Mouse (Mus musculus) ES-Bruce4 (cell line): ENCODE measurements at regions not wholly inside any gene's neighbourhood (a gene's known extent, or its start where the extent isn't known, plus 50 kb on each side); places are given as distances from the start of the nearest gene placed in this dataset.

Experiments used
- H3K27ac ChIP-seq: 2 replicates; pipeline ENCODE4 v1.5.1; 2012; ENCODE audit warnings: low read length, inconsistent platforms; ENCODE audit not compliant: insufficient read depth
- H3K27me3 ChIP-seq: 2 replicates; pipeline ENCODE4 v1.6.1; 2012; ENCODE audit warnings: mild to moderate bottlenecking, low read length, inconsistent platforms; ENCODE audit not compliant: control insufficient read depth, poor library complexity, insufficient read depth, severe bottlenecking
- H3K36me3 ChIP-seq: 2 replicates; pipeline ENCODE4 v1.6.1; 2012; ENCODE audit warnings: inconsistent platforms, mild to moderate bottlenecking, low read length, moderate library complexity; ENCODE audit not compliant: control insufficient read depth, poor library complexity, insufficient read depth, severe bottlenecking
- H3K4me1 ChIP-seq: one replicate; pipeline ENCODE4 v1.8.1; 2011; ENCODE audit warnings: low read length; ENCODE audit not compliant: control insufficient read depth, insufficient read depth
- H3K4me3 ChIP-seq: 2 replicates; pipeline ENCODE4 v1.5.1; 2011; ENCODE audit warnings: low read depth, mild to moderate bottlenecking, low read length
- H3K9ac ChIP-seq: 2 replicates; pipeline ENCODE4 v1.6.1; 2012; ENCODE audit warnings: low read depth, mild to moderate bottlenecking, inconsistent platforms; ENCODE audit not compliant: poor library complexity, severe bottlenecking
- H3K9me3 ChIP-seq: replicated peaks from 2 replicates; pipeline ENCODE4 v1.6.1; 2012; ENCODE audit warnings: mild to moderate bottlenecking, low read length, inconsistent platforms; ENCODE audit not compliant: control insufficient read depth, poor library complexity, insufficient read depth, severe bottlenecking
- CTCF ChIP-seq: IDR thresholded peaks from one replicate; pipeline ENCODE4 v1.8.1; 2011; ENCODE audit warnings: low read depth, low read length
- EP300 ChIP-seq: IDR thresholded peaks from 2 replicates; pipeline ENCODE4 v1.6.1; 2011; ENCODE audit warnings: low read depth, low read length; ENCODE audit not compliant: insufficient read depth
- POLR2A ChIP-seq: IDR thresholded peaks from one replicate; pipeline ENCODE4 v1.8.1; 2011; ENCODE audit warnings: low read length; ENCODE audit not compliant: insufficient read depth

DNA sequence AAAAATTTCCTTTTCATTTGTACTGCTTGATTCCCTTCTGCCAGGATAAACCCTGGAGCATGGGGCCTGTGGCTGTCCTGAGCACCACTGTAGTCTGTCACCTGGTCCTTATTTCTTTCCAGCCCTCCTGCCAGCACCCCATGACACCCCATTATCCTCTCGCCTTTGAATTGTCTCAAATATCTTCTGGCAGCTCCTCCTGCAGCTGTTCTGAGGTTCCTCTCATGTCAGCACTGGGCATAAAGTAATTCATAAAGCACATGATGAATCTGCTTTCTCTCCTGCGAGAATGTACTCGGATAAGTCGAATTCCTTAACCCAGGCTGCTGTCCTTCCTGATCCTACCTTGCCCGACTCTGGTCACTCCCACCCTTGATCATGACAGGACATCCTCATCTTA lies 195.1 kb downstream of the Sec61b start:
- no peaks in the 10 kb centered on the region for H3K4me1 ChIP-seq
- H3K4me3 ChIP-seq, result no peak overlapping the region
- no peak overlapping the region for H3K9ac ChIP-seq
- H3K36me3 ChIP-seq, result no peaks in the 10 kb centered on the region
- no peaks in the 10 kb centered on the region for H3K27me3 ChIP-seq
- H3K9me3 ChIP-seq, result no peaks in the 10 kb centered on the region
- H3K27ac ChIP-seq, result no peak overlapping the region
- TF ChIP-seq CTCF, result no peak
- TF ChIP-seq POLR2A, result no peak
- no peak for TF ChIP-seq EP300

DNA sequence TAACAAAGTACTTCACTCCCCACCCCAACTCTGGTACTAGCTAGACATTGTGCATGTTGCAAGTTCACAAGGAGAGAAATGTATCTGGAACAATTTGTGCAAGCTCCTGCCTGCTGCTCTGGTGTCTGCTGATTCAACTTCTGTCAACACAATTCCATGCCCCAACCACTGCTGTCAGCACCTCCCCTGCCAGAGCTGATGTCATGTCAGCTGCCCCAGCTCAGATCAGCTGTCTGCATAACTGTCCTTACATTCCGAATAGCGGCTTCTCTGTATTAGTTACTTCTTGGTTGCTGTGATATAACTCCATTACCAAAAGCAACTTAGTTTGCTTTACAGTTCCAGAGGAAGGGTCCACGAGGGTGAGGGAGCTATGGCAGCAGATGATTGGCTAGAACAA lies 196.0 kb downstream of the Sec61b start:
- TF ChIP-seq CTCF (no peak), POLR2A (no peak), EP300 (no peak)

DNA sequence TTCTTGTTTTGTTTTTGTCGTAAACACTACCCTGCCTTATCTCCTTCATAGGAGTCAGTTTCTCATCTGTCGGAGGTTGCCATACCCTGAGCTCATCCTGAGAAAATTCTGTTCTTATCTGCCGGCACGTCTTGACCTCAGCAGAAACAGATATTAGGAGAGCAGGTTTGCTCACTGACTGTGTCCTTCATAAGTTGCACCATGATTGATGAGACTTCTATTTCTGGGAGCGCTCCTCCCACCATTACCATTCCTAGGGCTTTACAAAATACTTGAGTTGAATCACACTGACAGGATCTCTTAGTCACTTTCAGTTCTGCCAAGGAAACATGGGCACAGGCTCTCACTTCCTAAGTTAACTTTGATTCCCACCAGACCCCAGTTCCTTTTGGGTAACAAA lies 196.9 kb downstream of the Sec61b start:
- no peak for TF ChIP-seq CTCF

More for the DNA sequence above, 196.0 kb downstream of the Sec61b start:
- Histone ChIP-seq H3K4me1 (no peaks in the 10 kb centered on the region), H3K27me3 (no peaks in the 10 kb centered on the region), H3K9ac (no peak overlapping the region), H3K36me3 (no peaks in the 10 kb centered on the region), H3K9me3 (no peaks in the 10 kb centered on the region), H3K27ac (no peak overlapping the region), H3K4me3 (no peak overlapping the region)

DNA sequence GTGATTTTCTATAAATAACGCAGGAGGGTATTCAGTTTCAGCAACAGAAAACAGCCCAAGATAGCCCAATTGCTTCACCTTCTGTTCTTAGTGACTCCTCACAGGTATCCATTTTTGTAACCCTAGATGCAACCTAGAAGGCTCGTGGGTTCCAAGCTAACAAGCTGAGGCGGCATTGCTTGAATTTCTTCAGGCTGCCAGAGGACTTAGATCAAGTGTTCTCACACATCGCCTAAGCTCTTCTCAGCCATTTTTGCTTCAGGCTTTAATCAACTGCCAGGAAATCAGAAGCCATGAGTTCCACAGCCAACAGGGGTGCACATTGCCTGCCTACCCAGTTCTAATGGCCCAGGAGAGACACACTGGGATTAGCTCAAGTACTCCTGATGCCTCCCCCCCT lies 206.7 kb downstream of the Sec61b start:
- H3K4me3 ChIP-seq, result no peak overlapping the region
- H3K4me1 ChIP-seq, result no peaks in the 10 kb centered on the region
- H3K36me3 ChIP-seq, result no peaks in the 10 kb centered on the region
- no peak overlapping the region for H3K27ac ChIP-seq
- no peak overlapping the region for H3K9ac ChIP-seq
- no peaks in the 10 kb centered on the region for H3K9me3 ChIP-seq
- H3K27me3 ChIP-seq, result no peaks in the 10 kb centered on the region
- TF ChIP-seq POLR2A, result no peak
- no peak for TF ChIP-seq EP300
- no peak for TF ChIP-seq CTCF

More for the DNA sequence above, 196.9 kb downstream of the Sec61b start:
- Histone ChIP-seq H3K4me3 (no peak overlapping the region), H3K4me1 (no peaks in the 10 kb centered on the region), H3K27ac (no peak overlapping the region), H3K27me3 (no peaks in the 10 kb centered on the region), H3K36me3 (no peaks in the 10 kb centered on the region), H3K9me3 (no peaks in the 10 kb centered on the region), H3K9ac (no peak overlapping the region)

DNA sequence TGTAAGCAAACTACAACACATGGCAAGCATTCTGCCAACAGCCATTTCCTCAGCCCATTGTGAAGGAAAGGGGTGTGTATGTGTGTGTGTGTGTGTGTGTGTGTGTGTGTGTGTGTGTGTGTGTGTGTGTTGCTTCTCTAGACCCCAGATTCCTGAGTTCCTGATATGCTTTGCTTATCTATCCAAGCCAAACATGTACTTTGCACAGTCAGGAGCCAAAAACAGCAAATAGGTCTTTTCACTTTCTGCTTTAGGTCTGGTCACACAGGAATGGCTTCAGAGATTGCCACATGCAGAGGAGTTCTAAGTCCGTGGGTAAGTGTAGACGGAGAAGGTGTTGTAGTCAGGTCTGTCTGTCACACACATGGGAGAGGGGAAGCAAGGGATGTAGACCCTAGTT lies 216.7 kb downstream of the Sec61b start:
- Histone ChIP-seq H3K27me3 (no peaks in the 10 kb centered on the region), H3K9ac (no peak overlapping the region), H3K36me3 (no peaks in the 10 kb centered on the region), H3K4me3 (no peak overlapping the region), H3K9me3 (0 out of 2 replicates have a peak, but pooled peaks cover 3% of the 10 kb centered on the region), H3K27ac (no peak overlapping the region), H3K4me1 (no peaks in the 10 kb centered on the region)
- TF ChIP-seq EP300, result no peak
- TF ChIP-seq CTCF, result no peak
- no peak for TF ChIP-seq POLR2A

DNA sequence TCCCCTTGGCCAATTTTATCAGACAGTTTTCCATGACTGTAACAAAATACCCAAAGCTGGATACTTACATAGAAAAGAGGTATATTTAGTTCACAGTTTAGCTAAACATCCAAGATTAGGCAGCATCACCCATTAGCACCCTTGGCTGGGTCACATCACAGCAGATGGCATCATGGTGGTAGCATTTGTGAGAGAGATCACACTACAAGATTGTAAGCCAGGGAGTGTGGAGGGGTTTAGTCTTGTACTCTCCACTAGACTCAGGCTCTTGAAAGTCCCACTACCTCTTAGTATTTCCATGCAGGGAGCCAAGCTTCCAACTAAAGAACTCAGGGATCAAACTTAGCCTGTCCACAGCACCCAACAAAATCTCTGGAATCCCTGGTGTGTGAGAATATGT lies 218.2 kb downstream of the Sec61b start:
- Histone ChIP-seq H3K27me3 (no peaks in the 10 kb centered on the region), H3K9ac (no peak overlapping the region), H3K27ac (no peak overlapping the region), H3K9me3 (0 out of 2 replicates have a peak, but pooled peaks cover 3% of the 10 kb centered on the region), H3K4me3 (no peak overlapping the region), H3K4me1 (no peaks in the 10 kb centered on the region), H3K36me3 (no peaks in the 10 kb centered on the region)
- TF ChIP-seq CTCF, result no peak
- TF ChIP-seq EP300, result no peak
- TF ChIP-seq POLR2A, result no peak
